Mouse (Mus musculus): ENCODE measurements at regions not wholly inside any gene's neighbourhood (a gene's known extent, or its start where the extent isn't known, plus 50 kb on each side); places are given as distances from the start of the nearest gene placed in this dataset.

DNA sequence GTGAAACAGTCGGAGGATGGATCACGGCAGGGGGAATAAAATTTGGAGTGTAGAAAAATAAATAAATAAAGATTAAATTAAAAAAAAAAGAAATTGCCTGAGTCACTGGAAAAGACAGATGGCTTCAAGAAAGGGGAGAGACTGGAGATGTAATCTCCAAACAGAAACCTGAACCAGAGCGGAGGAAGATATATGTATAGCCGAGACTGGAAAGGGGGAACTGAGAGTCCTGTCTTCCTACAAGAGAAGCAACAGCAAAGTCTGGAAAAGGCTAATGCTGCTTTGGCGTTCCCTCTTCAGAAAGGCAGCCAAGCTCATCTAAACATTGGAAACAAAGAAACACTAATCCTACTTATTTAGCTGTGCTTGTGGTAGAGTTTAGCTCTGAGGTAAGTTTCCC, 619.6 kb downstream of the Pom121l12 start:
- no peak for TF ChIP-seq CTCF (conservative IDR thresholded peaks at IDR 0.05; ENCODE audit: low read length)
- TF ChIP-seq POU5F1 (IDR thresholded peaks at IDR 0.05; ENCODE audit: borderline replicate concordance, low read length), result no peak
